ENCODE assay signal across 8 mouse cellular contexts in the genomic region with DNA sequence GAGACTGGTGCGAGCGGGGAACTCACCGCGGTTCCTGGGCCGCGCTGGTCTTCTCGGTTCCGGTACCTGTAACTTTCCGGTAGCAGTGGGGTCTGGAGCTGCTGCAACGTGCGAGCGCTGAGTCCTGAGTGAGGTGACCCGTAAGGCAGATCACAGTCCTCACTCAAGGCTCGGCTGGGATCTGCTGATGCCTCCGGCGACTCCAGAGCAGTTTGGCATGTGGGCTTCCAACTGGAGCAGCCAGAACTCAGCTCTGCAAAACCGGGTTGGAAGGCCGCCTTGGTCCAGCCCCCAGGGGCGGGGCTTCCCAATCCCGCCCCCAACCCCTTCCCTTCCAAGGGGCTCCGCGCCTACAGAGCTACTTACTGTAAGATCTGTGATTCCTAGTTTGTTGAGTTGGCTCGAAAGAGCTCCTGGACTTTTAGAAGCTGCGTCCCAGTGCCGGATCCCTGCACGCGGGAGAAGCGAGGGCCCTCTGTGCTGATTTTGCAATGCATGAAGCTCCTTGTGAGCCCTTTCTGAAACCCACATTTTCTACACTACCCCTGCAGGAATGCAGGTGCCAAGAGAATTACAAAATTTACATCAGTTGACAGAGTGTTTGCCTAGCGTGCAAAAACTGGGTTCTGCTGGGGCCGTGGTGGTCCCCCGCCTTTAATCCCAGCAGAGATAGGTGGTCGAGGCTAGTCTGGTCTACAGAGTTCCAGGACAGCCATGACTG. TPM values are rescaled to one million over a fixed set of nuclear protein-coding genes. Genes with fewer than 3 reads are reported as not detected.
DNase-seq lines count a peak whose midpoint lies in the region; ATAC-seq lines count a peak whose summit lies in the region.

No protein-coding gene starts in this region.

- intact Hi-C loops in gastrocnemius, postnatal 14 days (cut with DNase I; ENCODE audit: low total_unique reads): no loop called here
- intact Hi-C loops in left cerebral cortex, postnatal 10 days (cut with DNase I): no loop called here

- ATAC-seq in inflammation-experienced regulatory T-cells, adult 6 months: peak; percentile 91
- peak; percentile 77 for ATAC-seq in megakaryocyte progenitor cell, adult 5-6 weeks (replicated peaks; ENCODE audit: poor library complexity)

- DNase-seq in adrenal gland, adult 18-20 months (ENCODE audit: low spot score in 2 of 2): peak; percentile 77
- peak; percentile 91 for DNase-seq in embryo, embryonic 10.5 days (ENCODE audit: low spot score)
- DNase-seq in gastrocnemius, postnatal 14 days: peak; percentile 87
- DNase-seq in left cerebral cortex, postnatal 10 days (ENCODE audit: extremely low spot score in 1 of 2, low spot score in 2 of 2): peak; percentile 79 to 88
- DNase-seq in right cerebral cortex, postnatal 14 days: peak; percentile 72
- DNase-seq in urinary bladder, postnatal 36 days (ENCODE audit: low spot score in 2 of 2): peak; percentile 68 to 82

RNA-seq across cellular contexts. Expression of a gene that starts 8.1 kb away (rescaled TPM):
- 10 to 100 TPM; 22.5 to 26.0 TPM for total RNA-seq in adrenal gland, adult 18-20 months (2021)
- 10 to 100 TPM; 13.0 to 16.2 TPM for total RNA-seq in gastrocnemius, postnatal 14 days (2021)
- polyA plus RNA-seq in inflammation-experienced regulatory T-cells, adult 6 months (2017; shearing (Covaris generic)): 10 to 100 TPM; 43.6 to 79.5 (median 54.1) TPM
- total RNA-seq in left cerebral cortex, postnatal 10 days (2021): 10 to 100 TPM; 21.9 to 23.6 TPM
- total RNA-seq in megakaryocyte progenitor cell, adult 5-6 weeks (2015): 30.4 and 30.5 TPM in 2 replicates
- total RNA-seq in megakaryocyte progenitor cell, adult 5-6 weeks (2017): 22.8 and 24.3 TPM in 2 replicates

RNA-seq across cellular contexts. Expression of a gene that starts 54.3 kb away (rescaled TPM):
- total RNA-seq in adrenal gland, adult 18-20 months (2021): 100 to 1,000 TPM; 116 to 137 TPM
- total RNA-seq in gastrocnemius, postnatal 14 days (2021): 100 to 1,000 TPM; 470 to 562 TPM
- 10 to 100 TPM; 52.3 to 79.8 (median 79.6) TPM for polyA plus RNA-seq in inflammation-experienced regulatory T-cells, adult 6 months (2017; shearing (Covaris generic))
- 10 to 100 TPM; 75.6 to 77.0 TPM for total RNA-seq in left cerebral cortex, postnatal 10 days (2021)
- total RNA-seq in megakaryocyte progenitor cell, adult 5-6 weeks (2015): 25.5 and 30.3 TPM in 2 replicates
- 26.3 and 26.9 TPM in 2 replicates for total RNA-seq in megakaryocyte progenitor cell, adult 5-6 weeks (2017)

Comparison
In these comparisons a context has a peak if more than half of its experiments do, and no peak if none do; other contexts are left out.
1. Peak in every context shown above with its lines: DNase-seq and ATAC-seq.